Mouse (Mus musculus): ENCODE measurements around the gene Fam53b.

- TF ChIP-seq EP300 (IDR thresholded peaks at IDR 0.05; ENCODE audit: low read depth): no peak
- no peak for TF ChIP-seq CTCF (IDR thresholded peaks at IDR 0.05; ENCODE audit: low read depth)
Observed at GRCm38 (mm10) chr7:132731558-132731957, 82.1 kb downstream of the Fam53b start.
